Mouse (Mus musculus): ENCODE results near the gene Naaladl1.

Gene Naaladl1

GRCm38 (mm10) chr19:6105586-6105985, at the start of gene Naaladl1:
Gene Naaladl1 (plus strand): TSS chr19:6105782.
- in situ Hi-C loops (cut with MboI, MseI): no loop called here

- in situ Hi-C loops (cut with MboI, MseI): no loop called here
These were observed 48.9 kb upstream of the Naaladl1 start for GRCm38 (mm10) chr19:6056696-6057095.

GRCm38 (mm10) chr19:6057313-6058096, 48.1 kb upstream of the Naaladl1 start, which contains the start of the genes Mrpl49 and Fau:
Gene Mrpl49 (minus strand): TSS chr19:6057785.
Gene Fau (plus strand): TSS chr19:6057844.
- in situ Hi-C loops (cut with MboI, MseI): no loop called here

- in situ Hi-C loops (cut with MboI, MseI): no loop called here
These were observed 47.1 kb upstream of the Naaladl1 start for GRCm38 (mm10) chr19:6058513-6058912.

- in situ Hi-C loops (cut with MboI, MseI): no loop called here
These were observed 46.6 kb upstream of the Naaladl1 start for GRCm38 (mm10) chr19:6058966-6059365.

GRCm38 (mm10) chr19:6061021-6061533, 44.5 kb upstream of the Naaladl1 start, which contains the start of gene Znhit2:
Gene Znhit2 (plus strand): TSS chr19:6061192.
- in situ Hi-C loops (cut with MboI, MseI): no loop called here

GRCm38 (mm10) chr19:6061641-6062302, 43.8 kb upstream of the Naaladl1 start:
- in situ Hi-C loops (cut with MboI, MseI): no loop called here

GRCm38 (mm10) chr19:6062418-6062817, 43.2 kb upstream of the Naaladl1 start:
- in situ Hi-C loops (cut with MboI, MseI): no loop called here

GRCm38 (mm10) chr19:6063081-6063480, 42.5 kb upstream of the Naaladl1 start:
- in situ Hi-C loops (cut with MboI, MseI): no loop called here

- in situ Hi-C loops (cut with MboI, MseI): no loop called here
These were observed 39.0 kb upstream of the Naaladl1 start for GRCm38 (mm10) chr19:6066571-6066970.

- in situ Hi-C loops (cut with MboI, MseI): no loop called here
These were observed 38.4 kb upstream of the Naaladl1 start for GRCm38 (mm10) chr19:6067011-6067723.

GRCm38 (mm10) chr19:6067724-6068415, 37.7 kb upstream of the Naaladl1 start, which contains the start of gene Tm7sf2:
Gene Tm7sf2 (minus strand): TSS chr19:6068373.
- in situ Hi-C loops (cut with MboI, MseI): no loop called here

GRCm38 (mm10) chr19:6068951-6069350, 36.6 kb upstream of the Naaladl1 start:
- in situ Hi-C loops (cut with MboI, MseI): no loop called here

GRCm38 (mm10) chr19:6069851-6070250, 35.7 kb upstream of the Naaladl1 start:
- in situ Hi-C loops (cut with MboI, MseI): no loop called here

GRCm38 (mm10) chr19:6070571-6071250, 34.9 kb upstream of the Naaladl1 start:
- in situ Hi-C loops (cut with MboI, MseI): no loop called here

GRCm38 (mm10) chr19:6071261-6071660, 34.3 kb upstream of the Naaladl1 start:
- in situ Hi-C loops (cut with MboI, MseI): no loop called here

- in situ Hi-C loops (cut with MboI, MseI): no loop called here
These were observed 31.7 kb upstream of the Naaladl1 start for GRCm38 (mm10) chr19:6073889-6074288.

- in situ Hi-C loops (cut with MboI, MseI): no loop called here
These were observed 28.8 kb upstream of the Naaladl1 start, which contains the start of gene Vps51 for GRCm38 (mm10) chr19:6076564-6077393. Gene Vps51 (minus strand): TSS chr19:6077231.

- in situ Hi-C loops (cut with MboI, MseI): no loop called here
These were observed 25.6 kb upstream of the Naaladl1 start, which contains the start of gene Tmem262 for GRCm38 (mm10) chr19:6079983-6080480. Gene Tmem262 (plus strand): TSS chr19:6080033.
